Mouse (Mus musculus) myocyte (in vitro differentiated cells): ENCODE measurements at regions not wholly inside any gene's neighbourhood (a gene's known extent, or its start where the extent isn't known, plus 50 kb on each side); places are given as distances from the start of the nearest gene placed in this dataset.

Experiments used
- CEBPB ChIP-seq: IDR thresholded peaks from 2 replicates; pipeline ENCODE4 v1.6.1; 2011; ENCODE audit warnings: mild to moderate bottlenecking, moderate library complexity; ENCODE audit not compliant: poor library complexity, insufficient read depth, severe bottlenecking
- MYOD1 ChIP-seq, 3 experiments: IDR thresholded peaks; one replicate each; pipeline ENCODE4 v1.6.1; 2011; ENCODE audit warnings: control low read depth in 2 of 3, low read depth in 2 of 3, mild to moderate bottlenecking in 2 of 3, moderate library complexity in 1 of 3; ENCODE audit not compliant: insufficient read length in 2 of 3, control insufficient read depth in 1 of 3
- POLR2A ChIP-seq: IDR thresholded peaks from one replicate; pipeline ENCODE4 v1.6.1; 2011; ENCODE audit warnings: low read depth, mild to moderate bottlenecking, control low read depth, moderate library complexity; ENCODE audit not compliant: insufficient read length
- POLR2AphosphoS2 ChIP-seq: IDR thresholded peaks from one replicate; pipeline ENCODE4 v1.6.1; 2011; ENCODE audit warnings: low read depth, control low read depth; ENCODE audit not compliant: insufficient read length
- USF1 ChIP-seq: IDR thresholded peaks from one replicate; pipeline ENCODE4 v1.6.1; 2011; ENCODE audit warnings: low read depth, mild to moderate bottlenecking, control low read depth, moderate library complexity

GRCm38 (mm10) chr2:78779949-78780348, 88.0 kb upstream of the Ube2e3 start:
- no peak for TF ChIP-seq POLR2A
- TF ChIP-seq POLR2AphosphoS2: no peak
- TF ChIP-seq CEBPB: no peak
- TF ChIP-seq USF1: no peak
- no peak for TF ChIP-seq MYOD1 (IDR thresholded peaks at IDR 0.05; ENCODE audit: control insufficient read depth in 1 of 3, insufficient read length in 2 of 3, low read depth in 2 of 3)
